Mouse (Mus musculus) MEL (cell line): Measurements from ENCODE around the gene Ppwd1. TPM values are rescaled to one million over a fixed set of nuclear protein-coding genes. Genes with fewer than 3 reads are reported as not detected.
"Not testable (repeated sequence)": the region's sequence is repeated elsewhere in the genome, so short reads cannot be mapped to it uniquely, and the experiment has no call there.

Experiments used
- DNase-seq: peaks from one replicate; pipeline ENCODE4 v3.0.0; 2011; ENCODE audit warnings: low read depth, low spot score
- H3K27ac ChIP-seq: 2 replicates; pipeline ENCODE4 v1.5.1; 2012; ENCODE audit warnings: low read depth, mild to moderate bottlenecking, control low read depth, low read length, moderate library complexity; ENCODE audit not compliant: control insufficient read depth
- H3K27me3 ChIP-seq, 2 experiments: fragments of 150-350 bp in 1 of 2; sonication (generic) in 1 of 2; 2 replicates each; pipeline ENCODE4 v1.6.1; 2012; ENCODE audit warnings: low read length in 2 of 2, mild to moderate bottlenecking in 2 of 2, improper control_type of control experiment in 1 of 2, moderate library complexity in 1 of 2; ENCODE audit not compliant: insufficient read depth in 2 of 2, control insufficient read depth in 1 of 2
- H3K36me3 ChIP-seq, 2 experiments: 2 replicates each; pipeline ENCODE4 v1.6.1; 2012 to 2014; ENCODE audit warnings: low read length in 2 of 2, improper control_type of control experiment in 1 of 2, inconsistent platforms in 1 of 2, mild to moderate bottlenecking in 1 of 2; ENCODE audit not compliant: insufficient read depth in 2 of 2, control insufficient read depth in 1 of 2
- H3K4me1 ChIP-seq, 2 experiments: fragments of 150-350 bp in 1 of 2; sonication (generic) in 1 of 2; 2 replicates each; pipeline ENCODE4 v1.6.1; 2012; ENCODE audit warnings: low read length in 2 of 2, improper control_type of control experiment in 1 of 2, mild to moderate bottlenecking in 1 of 2; ENCODE audit not compliant: insufficient read depth in 2 of 2, control insufficient read depth in 1 of 2
- H3K4me3 ChIP-seq, 2 experiments: fragments of 150-350 bp in 1 of 2; sonication (generic) in 1 of 2; 2 replicates each; pipeline ENCODE4 v1.5.1; 2012; ENCODE audit warnings: low read depth in 2 of 2, low read length in 2 of 2, mild to moderate bottlenecking in 2 of 2, moderate library complexity in 2 of 2, control low read depth in 1 of 2, improper control_type of control experiment in 1 of 2; ENCODE audit not compliant: control insufficient read depth in 1 of 2, insufficient read depth in 1 of 2
- H3K79me2 ChIP-seq: 2 replicates; pipeline ENCODE4 v1.6.1; 2012; ENCODE audit warnings: mild to moderate bottlenecking, low read length, moderate library complexity; ENCODE audit not compliant: control insufficient read depth, poor library complexity, insufficient read depth
- H3K9ac ChIP-seq: 2 replicates; pipeline ENCODE4 v1.6.1; 2012; ENCODE audit warnings: low read depth, mild to moderate bottlenecking, control low read depth, low read length, moderate library complexity; ENCODE audit not compliant: control insufficient read depth, poor library complexity, severe bottlenecking
- H3K9me3 ChIP-seq: fragments of 150-350 bp; sonication (generic); replicated peaks from 2 replicates; pipeline ENCODE4 v1.6.1; 2012; ENCODE audit warnings: mild to moderate bottlenecking, low read length, improper control_type of control experiment, moderate library complexity; ENCODE audit not compliant: insufficient read depth
- CHD1 ChIP-seq: IDR thresholded peaks from 2 replicates; pipeline ENCODE4 v1.6.1; 2012; ENCODE audit warnings: low read depth, mild to moderate bottlenecking, inconsistent platforms, low read length, improper control_type of control experiment
- CHD2 ChIP-seq: IDR thresholded peaks from 2 replicates; pipeline ENCODE4 v1.6.1; 2011; ENCODE audit warnings: low read length, improper control_type of control experiment
- E2F4 ChIP-seq: IDR thresholded peaks from 2 replicates; pipeline ENCODE4 v1.6.1; 2011; ENCODE audit warnings: low read depth, low read length, improper control_type of control experiment, borderline replicate concordance
- ELF1 ChIP-seq: IDR thresholded peaks from 2 replicates; pipeline ENCODE4 v1.6.1; 2014; ENCODE audit warnings: low read depth, mild to moderate bottlenecking, inconsistent platforms, low read length, improper control_type of control experiment, moderate library complexity
- EP300 ChIP-seq, 2 experiments: IDR thresholded peaks; 2 replicates each; pipeline ENCODE4 v1.6.1; 2011; ENCODE audit warnings: improper control_type of control experiment in 2 of 2, low read length in 2 of 2, low read depth in 1 of 2, mild to moderate bottlenecking in 1 of 2
- GATA1 ChIP-seq: IDR thresholded peaks from 2 replicates; pipeline ENCODE4 v1.6.1; 2011; ENCODE audit warnings: low read depth, low read length, improper control_type of control experiment
- JUND ChIP-seq: IDR thresholded peaks from 2 replicates; pipeline ENCODE4 v1.6.1; 2011; ENCODE audit warnings: low read depth, mild to moderate bottlenecking, improper control_type of control experiment, low read length
- MYC ChIP-seq: IDR thresholded peaks from 2 replicates; pipeline ENCODE4 v1.6.1; 2011; ENCODE audit warnings: low read depth, mild to moderate bottlenecking, low read length, improper control_type of control experiment, moderate library complexity
- NRF1 ChIP-seq: IDR thresholded peaks from 2 replicates; pipeline ENCODE4 v1.6.1; 2014; ENCODE audit warnings: low read depth, mild to moderate bottlenecking, inconsistent platforms, low read length, improper control_type of control experiment, moderate library complexity; ENCODE audit not compliant: poor library complexity, insufficient read depth, severe bottlenecking
- POLR2AphosphoS2 ChIP-seq: IDR thresholded peaks from 2 replicates; pipeline ENCODE4 v1.6.1; 2011; ENCODE audit warnings: low read length, improper control_type of control experiment
- RAD21 ChIP-seq: IDR thresholded peaks from 2 replicates; pipeline ENCODE4 v1.6.1; 2011; ENCODE audit warnings: mild to moderate bottlenecking, low read depth, low read length, improper control_type of control experiment
- SIN3A ChIP-seq: IDR thresholded peaks from 2 replicates; pipeline ENCODE4 v1.6.1; 2012; ENCODE audit warnings: low read length, improper control_type of control experiment, inconsistent platforms
- TBP ChIP-seq: IDR thresholded peaks from 2 replicates; pipeline ENCODE4 v1.8.0; 2011; ENCODE audit warnings: low read depth, low read length, improper control_type of control experiment
- TCF12 ChIP-seq: IDR thresholded peaks from 2 replicates; pipeline ENCODE4 v1.6.1; 2014; ENCODE audit warnings: low read depth, mild to moderate bottlenecking, inconsistent platforms, low read length, improper control_type of control experiment, moderate library complexity
- UBTF ChIP-seq: IDR thresholded peaks from 2 replicates; pipeline ENCODE4 v1.6.1; 2012; ENCODE audit warnings: low read depth, mild to moderate bottlenecking, inconsistent platforms, low read length, improper control_type of control experiment, moderate library complexity, borderline replicate concordance; ENCODE audit not compliant: insufficient read depth
- polyA plus RNA-seq, 2 experiments: library from polyadenylated mRNA; stranded (reverse) in 1 of 2; unstranded in 1 of 2; fragments of >175 nt in 1 of 2; fragments of >200 nt in 1 of 2; gene quantifications; 2 replicates each; pipeline versions ENCODE4 v1.2.1 to v1.2.4; 2012; ENCODE audit warnings: low replicate concordance in 2 of 2, low read depth in 1 of 2; ENCODE audit not compliant: insufficient read length in 2 of 2, insufficient read depth in 1 of 2, missing spikeins in 1 of 2
- total RNA-seq: library from RNA; depleted of rRNA; stranded (reverse); fragments of 300-350 nt; gene quantifications from 2 replicates; pipeline ENCODE4 v1.2.3, GENCODE M21; 2012

The Ppwd1 gene
- total and polyA plus RNA-seq, 3 experiments: 16.0 to 17.1 TPM; not detected in 1

GRCm38 (mm10) chr13:104195891-104196290 lies 32.8 kb downstream of the Ppwd1 start:
- not testable (repeated sequence) for H3K4me3 ChIP-seq, H3K79me2 ChIP-seq, H3K9me3 ChIP-seq, H3K27me3 ChIP-seq, H3K4me1 ChIP-seq, H3K9ac ChIP-seq, H3K27ac ChIP-seq
- peaks cover 0 to 18% of the 10 kb centered on the region in 2 experiments; a peak in 2 of 4 replicates for H3K36me3 ChIP-seq
- DNase-seq: peak; percentile 58
- TF ChIP-seq GATA1: peak; percentile 51
- TF ChIP-seq, all 39 proteins: peak for 1; not testable (repeated sequence) for 38

- no peaks in the 10 kb centered on the region for H3K9me3 ChIP-seq
- H3K9ac ChIP-seq: no peak overlapping the region
- H3K79me2 ChIP-seq: no peaks in the 10 kb centered on the region
- TF ChIP-seq E2F4 (no peak), MYC (no peak), NRF1 (no peak), POLR2AphosphoS2 (no peak), ELF1 (no peak), TBP (no peak), UBTF (no peak), JUND (no peak)
- TF ChIP-seq, all 39 proteins: peak for 0
- no peak for DNase-seq
- H3K36me3 ChIP-seq: peaks cover 0 to 4% of the 10 kb centered on the region in 2 experiments; a peak in 2 of 4 replicates
- no peak overlapping the region for H3K27ac ChIP-seq
- H3K27me3 ChIP-seq: no peaks in the 10 kb centered on the region
- H3K4me1 ChIP-seq: no peaks in the 10 kb centered on the region
- no peak overlapping the region for H3K4me3 ChIP-seq
These were observed 41.3 kb downstream of the Ppwd1 start for GRCm38 (mm10) chr13:104187357-104187756.

DNA sequence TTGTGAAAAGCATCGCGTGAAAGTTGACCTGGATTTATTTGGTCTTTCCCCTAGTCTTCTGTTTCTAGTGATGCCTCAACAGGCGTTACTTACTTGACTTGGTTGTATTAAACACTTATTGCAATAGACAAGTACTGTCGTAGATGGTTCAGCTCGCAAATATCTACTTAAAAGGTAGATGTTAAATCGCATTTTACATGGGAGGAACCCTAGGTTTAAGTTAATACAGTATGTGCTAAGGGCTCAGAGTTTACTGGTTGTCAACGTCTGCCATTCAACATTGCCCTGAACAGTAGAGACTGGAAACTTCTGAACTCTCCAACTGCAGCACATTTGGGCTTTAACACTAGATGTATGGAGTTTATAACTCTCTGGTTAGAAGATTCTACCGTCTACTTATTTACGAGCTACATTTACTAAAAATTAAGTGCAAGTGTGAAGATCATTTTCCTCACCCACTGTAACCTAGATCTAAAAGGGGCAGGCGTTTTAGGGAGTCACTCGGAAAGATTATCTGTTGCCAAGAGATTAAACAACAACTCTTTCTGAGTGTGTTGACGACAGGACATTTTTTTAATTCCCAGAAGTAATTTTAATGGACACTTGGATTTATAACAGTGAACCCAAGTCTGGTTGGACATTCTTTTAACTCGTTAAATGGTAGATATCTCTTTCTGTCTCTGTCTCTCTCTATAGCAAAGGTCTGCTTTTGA lies 49.3 kb downstream of the Ppwd1 start:
- H3K27me3 ChIP-seq: no peaks in the 10 kb centered on the region
- peaks cover 1 to 7% of the 10 kb centered on the region in 2 experiments; a peak in 3 of 4 replicates for H3K36me3 ChIP-seq
- TF ChIP-seq CHD1: peak; percentile 37; the same call in 1 of the 2 replicates
- 0 out of 4 replicates have a peak, but pooled peaks have one; percentile 3 to 5 for TF ChIP-seq EP300 (IDR thresholded peaks at IDR 0.05; ENCODE audit: low read depth in 1 of 2, low read length in 2 of 2)
- no peak for TF ChIP-seq NRF1
- TF ChIP-seq TCF12: no peak
- TF ChIP-seq SIN3A: peak; percentile 65; the same call in 1 of the 2 replicates
- no peak for TF ChIP-seq CHD2
- no peak for TF ChIP-seq RAD21
- TF ChIP-seq, all 39 proteins: peak for 3
- H3K9me3 ChIP-seq: no peaks in the 10 kb centered on the region
- peak overlapping the region; percentile 89 for H3K9ac ChIP-seq
- DNase-seq: peak; percentile 65
- H3K79me2 ChIP-seq: peaks cover 26% of the 10 kb centered on the region
- peak overlapping the region; percentile 56 for H3K27ac ChIP-seq
- H3K4me3 ChIP-seq: peak overlapping the region; percentile 64 to 89
- peaks cover 0 to 2% of the 10 kb centered on the region in 2 experiments; a peak in 3 of 4 replicates for H3K4me1 ChIP-seq
